Mouse (Mus musculus) urinary bladder, postnatal 36 days (tissue): ENCODE data around the gene Gpm6b.

ENCODE experiments used
- DNase-seq, 2 experiments: peaks; one replicate each; pipeline ENCODE4 v3.0.0; 2022; ENCODE audit warnings: low spot score in 2 of 2, mixed read lengths in 1 of 2

Gpm6b gene

GRCm38 (mm10) chrX:166356276-166356675, 117.6 kb downstream of the Gpm6b start:
- DNase-seq, result no peak

GRCm38 (mm10) chrX:166358955-166359354, 120.2 kb downstream of the Gpm6b start:
- DNase-seq, result no peak

- DNase-seq, result no peak
Measured at GRCm38 (mm10) chrX:166359927-166360440, 121.3 kb downstream of the Gpm6b start.

- DNase-seq, result no peak
Measured at GRCm38 (mm10) chrX:166360455-166360854, 121.7 kb downstream of the Gpm6b start.

- DNase-seq, result no peak
Measured at GRCm38 (mm10) chrX:166365458-166366213, 126.9 kb downstream of the Gpm6b start.

GRCm38 (mm10) chrX:166376681-166377328, 138.1 kb downstream of the Gpm6b start:
- DNase-seq, result no peak

- DNase-seq, result no peak
Measured at GRCm38 (mm10) chrX:166378652-166379051, 139.9 kb downstream of the Gpm6b start.

GRCm38 (mm10) chrX:166383606-166384005, 144.9 kb downstream of the Gpm6b start:
- no peak for DNase-seq

GRCm38 (mm10) chrX:166384935-166385334, 146.2 kb downstream of the Gpm6b start:
- peak in 1 of 2 experiments; percentile 11 for DNase-seq

- no peak for DNase-seq
Measured at GRCm38 (mm10) chrX:166386656-166387055, 147.9 kb downstream of the Gpm6b start.

- no peak for DNase-seq
Measured at GRCm38 (mm10) chrX:166393753-166394152, 155.0 kb downstream of the Gpm6b start.

GRCm38 (mm10) chrX:166407865-166408264, 169.2 kb downstream of the Gpm6b start:
- DNase-seq, result no peak

GRCm38 (mm10) chrX:166416196-166416595, 177.5 kb downstream of the Gpm6b start:
- no peak for DNase-seq

GRCm38 (mm10) chrX:166434812-166435211, 196.1 kb downstream of the Gpm6b start:
- no peak for DNase-seq
